Mouse (Mus musculus): ENCODE data around the gene Olfr859. TPM values are rescaled to one million over a fixed set of nuclear protein-coding genes. Genes with fewer than 3 reads are reported as not detected.
"Not testable (repeated sequence)": the region's sequence is repeated elsewhere in the genome, so short reads cannot be mapped to it uniquely, and the experiment has no call there.

Olfr859 gene
- polyA plus RNA-seq (2012; rRNA removed) = not detected in 2 replicates

DNA sequence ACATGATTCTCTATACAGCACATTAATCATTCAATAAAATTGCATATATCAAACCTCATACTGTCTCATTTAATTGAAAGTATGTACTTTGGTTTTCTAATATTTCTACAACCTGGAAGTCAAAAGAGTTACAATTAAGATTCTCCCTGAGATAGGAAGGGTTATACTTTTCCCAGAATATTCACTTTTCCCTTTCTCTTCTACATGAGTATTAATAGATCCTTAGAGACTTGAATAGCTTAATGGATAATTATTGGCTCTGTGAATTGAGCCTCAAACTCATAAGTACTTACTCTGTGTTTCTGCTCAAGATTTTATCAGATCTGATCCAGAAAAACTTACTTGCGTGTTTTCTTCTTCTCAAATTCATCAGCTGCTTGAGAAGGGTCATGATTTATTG lies at the start of gene Olfr859:
TSS of gene Olfr859 (plus strand) at position 301 of the 400 bp plus-strand sequence.
- H3K36me3 ChIP-seq (ENCODE audit: control insufficient read depth, insufficient read depth, low read length); H3K4me3 ChIP-seq (ENCODE audit: control insufficient read depth, low read depth, low read length); H3K27ac ChIP-seq (ENCODE audit: control insufficient read depth, insufficient read depth, low read depth, low read length); H3K4me1 ChIP-seq (ENCODE audit: control insufficient read depth, insufficient read depth, low read length); H3K27me3 ChIP-seq (ENCODE audit: control insufficient read depth, insufficient read depth, low read length): not testable (repeated sequence)

DNA sequence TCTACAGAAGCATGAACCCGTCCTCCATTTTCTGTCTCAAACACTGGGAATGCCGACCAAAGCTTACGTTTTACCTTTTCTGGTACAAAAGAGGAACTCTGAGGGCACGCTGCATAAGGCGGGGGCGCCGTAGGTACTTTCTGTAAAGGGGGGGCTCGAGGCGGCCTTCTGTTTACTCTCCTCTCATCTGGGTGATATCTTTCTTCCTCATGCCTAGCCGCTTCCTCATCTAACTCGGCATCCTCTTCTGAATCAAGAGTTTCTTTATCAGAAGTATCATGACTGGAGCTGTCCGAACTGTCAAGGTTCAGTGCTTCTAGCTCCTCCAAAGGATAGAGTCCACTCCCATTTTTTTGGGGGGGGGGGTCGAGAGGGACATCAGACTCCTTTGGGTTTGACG lies 35.6 kb upstream of the Olfr859 start:
- no peak overlapping the region for H3K4me3 ChIP-seq (ENCODE audit: control insufficient read depth, low read depth, low read length)
- no peaks in the 10 kb centered on the region for H3K27me3 ChIP-seq (ENCODE audit: control insufficient read depth, insufficient read depth, low read length)
- H3K36me3 ChIP-seq (ENCODE audit: control insufficient read depth, insufficient read depth, low read length) = no peaks in the 10 kb centered on the region
- TF ChIP-seq POLR2A (IDR thresholded peaks at IDR 0.05; ENCODE audit: control insufficient read depth, low read depth, low read length) = no peak
- TF ChIP-seq CTCF (IDR thresholded peaks at IDR 0.05; ENCODE audit: control insufficient read depth, insufficient read depth, insufficient replicate concordance, low read depth, low read length) = no peak
- H3K4me1 ChIP-seq (ENCODE audit: control insufficient read depth, insufficient read depth, low read length) = no peaks in the 10 kb centered on the region
- H3K27ac ChIP-seq (ENCODE audit: control insufficient read depth, insufficient read depth, low read depth, low read length) = no peak overlapping the region

DNA sequence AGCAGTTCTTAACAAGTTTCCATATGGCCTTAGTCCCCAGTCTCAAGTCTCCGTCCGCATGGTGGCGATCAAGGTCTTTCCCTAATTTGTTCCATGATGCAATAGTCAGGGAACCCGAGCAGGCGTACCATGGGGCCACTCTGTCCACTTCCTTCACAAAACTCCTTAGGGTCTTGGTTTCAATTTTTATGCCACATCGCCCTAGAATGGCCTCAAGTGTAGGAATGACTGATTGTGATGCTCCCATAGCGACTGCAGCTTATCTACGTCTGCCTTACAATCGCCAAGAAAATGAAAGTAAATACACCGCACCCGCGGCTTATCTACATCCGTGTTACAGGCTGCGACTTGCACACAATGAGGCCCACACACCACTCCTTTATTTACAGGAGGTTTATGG lies 35.0 kb upstream of the Olfr859 start:
- Histone ChIP-seq H3K36me3 (ENCODE audit: control insufficient read depth, insufficient read depth, low read length) (no peaks in the 10 kb centered on the region), H3K4me3 (ENCODE audit: control insufficient read depth, low read depth, low read length) (no peak overlapping the region), H3K27ac (ENCODE audit: control insufficient read depth, insufficient read depth, low read depth, low read length) (no peak overlapping the region), H3K27me3 (ENCODE audit: control insufficient read depth, insufficient read depth, low read length) (no peaks in the 10 kb centered on the region), H3K4me1 (ENCODE audit: control insufficient read depth, insufficient read depth, low read length) (no peaks in the 10 kb centered on the region)
- TF ChIP-seq POLR2A (IDR thresholded peaks at IDR 0.05; ENCODE audit: control insufficient read depth, low read depth, low read length) (no peak), CTCF (IDR thresholded peaks at IDR 0.05; ENCODE audit: control insufficient read depth, insufficient read depth, insufficient replicate concordance, low read depth, low read length) (no peak)

DNA sequence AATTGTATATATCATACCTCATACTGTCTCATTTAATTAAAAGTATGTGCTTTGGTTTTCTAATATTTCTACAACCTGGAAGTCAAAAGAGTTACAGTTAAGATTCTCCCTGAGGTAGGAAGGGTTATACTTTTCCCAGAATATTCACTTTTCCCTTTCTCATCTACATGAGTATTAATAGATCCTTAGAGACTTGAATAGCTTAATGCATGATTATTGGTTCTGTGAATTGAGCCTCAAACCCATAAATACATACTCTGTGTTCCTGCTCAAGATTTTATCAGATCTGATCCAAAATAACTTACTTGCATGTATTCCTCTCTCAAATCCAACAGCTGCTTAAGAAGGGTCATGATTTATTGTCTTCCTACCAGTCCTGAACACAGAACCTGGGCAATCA lies 24.7 kb upstream of the Olfr859 start, which contains the start of gene Olfr58:
TSS of gene Olfr58 (plus strand) at position 301 of the 400 bp plus-strand sequence.
- TF ChIP-seq POLR2A (IDR thresholded peaks at IDR 0.05; ENCODE audit: control insufficient read depth, low read depth, low read length) (no peak), CTCF (IDR thresholded peaks at IDR 0.05; ENCODE audit: control insufficient read depth, insufficient read depth, insufficient replicate concordance, low read depth, low read length) (no peak)
- H3K36me3 ChIP-seq (ENCODE audit: control insufficient read depth, insufficient read depth, low read length) = no peaks in the 10 kb centered on the region
- no peak within 1 kb of the TSS for H3K27ac ChIP-seq (ENCODE audit: control insufficient read depth, insufficient read depth, low read depth, low read length)
- no peaks in the 10 kb centered on the region for H3K27me3 ChIP-seq (ENCODE audit: control insufficient read depth, insufficient read depth, low read length)
- H3K4me3 ChIP-seq (ENCODE audit: control insufficient read depth, low read depth, low read length) = no peak within 1 kb of the TSS
- no peaks in the 10 kb centered on the region for H3K4me1 ChIP-seq (ENCODE audit: control insufficient read depth, insufficient read depth, low read length)

DNA sequence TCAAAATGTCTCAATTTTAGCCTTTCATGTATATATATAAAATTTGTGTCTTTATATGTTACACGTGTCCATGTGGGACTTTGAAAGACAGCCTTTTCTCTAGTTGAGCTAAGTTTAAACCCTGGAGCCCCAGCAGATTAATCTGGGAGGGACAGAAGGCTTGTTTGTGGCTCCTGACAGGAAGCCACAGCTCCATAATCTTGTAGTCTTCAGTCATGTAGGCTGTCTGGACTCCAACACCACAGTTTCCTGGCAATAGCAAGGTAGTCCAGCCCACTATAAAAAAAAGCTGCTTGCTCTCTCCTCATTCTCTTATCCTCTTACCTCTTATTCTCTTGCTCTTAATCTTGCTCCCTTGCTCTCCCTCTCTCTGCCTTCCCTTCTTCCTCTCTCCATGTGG lies 1.7 kb upstream of the Olfr859 start:
- Histone ChIP-seq H3K27ac (ENCODE audit: control insufficient read depth, insufficient read depth, low read depth, low read length) (no peak overlapping the region), H3K36me3 (ENCODE audit: control insufficient read depth, insufficient read depth, low read length) (no peaks in the 10 kb centered on the region), H3K4me3 (ENCODE audit: control insufficient read depth, low read depth, low read length) (no peak overlapping the region), H3K4me1 (ENCODE audit: control insufficient read depth, insufficient read depth, low read length) (no peaks in the 10 kb centered on the region), H3K27me3 (ENCODE audit: control insufficient read depth, insufficient read depth, low read length) (no peaks in the 10 kb centered on the region)
- TF ChIP-seq POLR2A (IDR thresholded peaks at IDR 0.05; ENCODE audit: control insufficient read depth, low read depth, low read length) (no peak), CTCF (IDR thresholded peaks at IDR 0.05; ENCODE audit: control insufficient read depth, insufficient read depth, insufficient replicate concordance, low read depth, low read length) (no peak)

DNA sequence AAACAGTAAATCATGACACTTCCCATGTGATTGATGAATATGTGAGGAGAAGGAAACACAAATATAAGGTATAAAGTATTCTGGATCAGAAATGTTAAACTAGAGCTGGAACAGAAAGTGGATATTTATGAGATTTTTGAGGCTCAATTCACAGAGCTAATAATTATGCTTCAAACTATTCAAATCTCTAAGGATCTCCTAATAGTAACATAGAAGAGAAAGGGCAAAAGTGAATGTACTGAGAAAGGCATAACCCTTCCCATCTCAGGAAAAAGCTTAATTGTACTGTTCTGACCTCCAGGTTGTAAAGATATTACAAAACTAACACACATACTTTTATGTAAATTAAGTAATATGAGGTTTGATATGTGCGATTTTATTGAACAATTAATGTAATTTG lies 44.9 kb downstream of the Olfr859 start, which contains the start of gene Olfr860:
TSS of gene Olfr860 (minus strand) at position 101 of the 400 bp plus-strand sequence.
- no peaks in the 10 kb centered on the region for H3K27me3 ChIP-seq (ENCODE audit: control insufficient read depth, insufficient read depth, low read length)
- H3K4me1 ChIP-seq (ENCODE audit: control insufficient read depth, insufficient read depth, low read length) = no peaks in the 10 kb centered on the region
- no peak within 1 kb of the TSS for H3K27ac ChIP-seq (ENCODE audit: control insufficient read depth, insufficient read depth, low read depth, low read length)
- TF ChIP-seq CTCF (IDR thresholded peaks at IDR 0.05; ENCODE audit: control insufficient read depth, insufficient read depth, insufficient replicate concordance, low read depth, low read length) = no peak
- TF ChIP-seq POLR2A (IDR thresholded peaks at IDR 0.05; ENCODE audit: control insufficient read depth, low read depth, low read length) = no peak
- H3K4me3 ChIP-seq (ENCODE audit: control insufficient read depth, low read depth, low read length) = no peak within 1 kb of the TSS
- H3K36me3 ChIP-seq (ENCODE audit: control insufficient read depth, insufficient read depth, low read length) = no peaks in the 10 kb centered on the region

Other genes with a start within 250 kb of the Olfr859 start
- gene Olfr854, start 237.5 kb upstream of the Olfr859 start, polyA plus RNA-seq (2012; rRNA removed) = not detected in 2 replicates
- gene Olfr855, start 222.3 kb upstream of the Olfr859 start, polyA plus RNA-seq (2012; rRNA removed) = not detected in 2 replicates
- 10.6 and 10.7 TPM in 2 replicates for gene Zfp317, start 182.8 kb upstream of the Olfr859 start, polyA plus RNA-seq (2012; rRNA removed)
- gene Olfr857, start 95.5 kb upstream of the Olfr859 start, polyA plus RNA-seq (2012; rRNA removed) = not detected in 2 replicates
- not detected in 2 replicates for gene Olfr58, start 24.6 kb upstream of the Olfr859 start, polyA plus RNA-seq (2012; rRNA removed)
- not detected in 2 replicates for gene Olfr860, start 44.8 kb downstream of the Olfr859 start, polyA plus RNA-seq (2012; rRNA removed)
- gene Olfr862, start 83.1 kb downstream of the Olfr859 start, polyA plus RNA-seq (2012; rRNA removed) = not detected in 2 replicates
- gene Olfr77, start 112.0 kb downstream of the Olfr859 start, polyA plus RNA-seq (2012; rRNA removed) = not detected in 2 replicates
- gene Olfr866, start 223.1 kb downstream of the Olfr859 start, polyA plus RNA-seq (2012; rRNA removed) = not detected in 2 replicates

Measured in testis, adult 2 months (tissue).